Mouse (Mus musculus) heart, adult 10 weeks (tissue): ENCODE data around the gene Ssr2. TPM values are rescaled to one million over a fixed set of nuclear protein-coding genes. Genes with fewer than 3 reads are reported as not detected.

Experiments
- polyA plus RNA-seq: library from polyadenylated mRNA; stranded (reverse); fragments of 350-450 nt; fragmentation: Illumina TruSeq; extraction: RNeasy Lipid Tissue Mini Kit (QIAGEN cat#74804); gene quantifications from one replicate; pipeline ENCODE4 v1.2.3, GENCODE M21; 2014; ENCODE audit warnings: low read depth, low replicate concordance

Ssr2 gene
- polyA plus RNA-seq: 76.6 TPM

GRCm38 (mm10) chr3:88575540-88575939, at the start of gene Ssr2:
Ssr2 (plus strand) TSS chr3:88575876.

GRCm38 (mm10) chr3:88532299-88532674, 43.4 kb upstream of the Ssr2 start, which contains the start of gene Mex3a:
Mex3a (plus strand) TSS chr3:88532395.

GRCm38 (mm10) chr3:88548180-88548917, 27.3 kb upstream of the Ssr2 start, which contains the start of gene Rab25:
Rab25 (minus strand) TSS chr3:88548300.

GRCm38 (mm10) chr3:88552676-88553524, 22.8 kb upstream of the Ssr2 start, which contains the start of gene Lamtor2:
Lamtor2 (minus strand) TSS chr3:88553074.

GRCm38 (mm10) chr3:88553525-88553879, 22.2 kb upstream of the Ssr2 start, which contains the start of gene Ubqln4:
Ubqln4 (plus strand) TSS chr3:88553758.

GRCm38 (mm10) chr3:88605666-88606065, 30.0 kb downstream of the Ssr2 start, which contains the start of gene Arhgef2:
Arhgef2 (plus strand) TSS chr3:88605966.

Other genes starting within 250 kb of the Ssr2 start
- gene Tmem79, start 239.7 kb upstream of the Ssr2 start, polyA plus RNA-seq: 1.8 TPM
- 58.8 TPM for gene Smg5, start 239.6 kb upstream of the Ssr2 start, polyA plus RNA-seq
- gene Paqr6, start 211.3 kb upstream of the Ssr2 start, polyA plus RNA-seq: 1.6 TPM
- not detected for gene Bglap3, start 203.1 kb upstream of the Ssr2 start, polyA plus RNA-seq
- not detected for gene Bglap2, start 197.2 kb upstream of the Ssr2 start, polyA plus RNA-seq
- not detected for gene Bglap, start 191.4 kb upstream of the Ssr2 start, polyA plus RNA-seq
- gene Pmf1, start 165.5 kb upstream of the Ssr2 start, polyA plus RNA-seq: 16.4 TPM
- gene Slc25a44, start 150.7 kb upstream of the Ssr2 start, polyA plus RNA-seq: 17.0 TPM
- gene Sema4a, start 114.7 kb upstream of the Ssr2 start, polyA plus RNA-seq: 4.1 TPM
- gene Lmna, start 65.9 kb upstream of the Ssr2 start, polyA plus RNA-seq: 80.8 TPM
- 0.34 TPM for gene Mex3a, start 43.5 kb upstream of the Ssr2 start, polyA plus RNA-seq
- gene Rab25, start 27.6 kb upstream of the Ssr2 start, polyA plus RNA-seq: not detected
- gene Lamtor2, start 22.8 kb upstream of the Ssr2 start, polyA plus RNA-seq: 116 TPM
- 60.0 TPM for gene Ubqln4, start 22.1 kb upstream of the Ssr2 start, polyA plus RNA-seq
- gene Arhgef2, start 30.1 kb downstream of the Ssr2 start, polyA plus RNA-seq: 32.9 TPM
- not detected for gene Rxfp4, start 77.3 kb downstream of the Ssr2 start, polyA plus RNA-seq
- gene Khdc4, start 109.9 kb downstream of the Ssr2 start, polyA plus RNA-seq: 38.9 TPM
- 94.5 TPM for gene Rit1, start 141.0 kb downstream of the Ssr2 start, polyA plus RNA-seq
- gene Syt11, start 199.3 kb downstream of the Ssr2 start, polyA plus RNA-seq: 13.0 TPM